Mouse (Mus musculus) monocyte, adult 2 months (primary cell): ENCODE results near the gene Cog8.

Experiments used
- DNase-seq, 2 experiments: peaks; one replicate each; pipeline ENCODE4 v3.0.0; 2022; ENCODE audit warnings: low spot score in 2 of 2, low read depth in 1 of 2

Gene Cog8

GRCm38 (mm10) chr8:107056076-107056972, at the start of gene Cog8, which contains the start of gene Nip7:
TSS of gene Cog8 (minus strand) at chr8:107056689.
TSS of gene Nip7 (plus strand) at chr8:107056877.
- DNase-seq, result peak; percentile 90 to 91

DNA sequence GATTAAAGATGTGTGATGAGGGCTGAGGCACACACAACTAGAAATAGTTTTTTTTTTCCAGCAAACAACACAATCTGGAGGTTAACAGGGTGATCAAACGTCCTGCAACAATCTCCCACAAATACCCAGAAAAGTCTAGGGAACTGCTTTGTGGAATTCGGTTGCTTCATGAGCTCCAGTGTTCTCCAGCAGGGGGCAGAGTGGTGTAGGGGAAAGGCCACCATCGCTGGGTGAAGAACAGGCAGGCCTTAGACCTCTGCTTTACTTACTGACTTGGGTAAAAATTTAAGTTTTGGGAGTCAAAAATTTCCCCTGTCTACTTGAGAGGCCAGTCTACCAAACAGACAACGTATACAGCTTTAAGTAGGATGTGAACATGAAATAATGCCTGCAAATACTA, 48.1 kb upstream of the Cog8 start:
- DNase-seq, result peak in 1 of 2 experiments; percentile 20

DNA sequence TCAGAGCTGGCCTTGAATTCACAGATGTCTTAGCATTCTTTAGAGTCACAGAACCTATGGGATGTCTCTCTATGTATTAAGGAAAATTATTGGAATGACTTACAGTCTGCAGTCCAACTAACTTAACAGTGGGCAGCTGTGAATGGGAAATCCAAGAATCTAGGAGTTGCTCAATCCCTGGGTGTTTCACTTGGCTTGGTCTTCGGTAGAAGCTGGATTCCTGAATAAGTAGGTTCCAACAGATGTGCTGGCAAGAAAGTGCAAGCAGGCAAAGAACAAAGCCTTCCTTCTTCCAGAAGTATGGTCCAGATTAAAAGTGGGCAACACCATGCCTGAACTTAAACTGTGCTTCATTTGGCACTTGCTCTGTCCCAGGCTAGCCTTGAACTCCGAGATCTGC, 44.1 kb upstream of the Cog8 start:
- no peak for DNase-seq

GRCm38 (mm10) chr8:107096366-107097036, 40.0 kb upstream of the Cog8 start, which contains the start of gene Terf2:
TSS of gene Terf2 (minus strand) at chr8:107096547.
- peak; percentile 77 to 82 for DNase-seq

- peak in 1 of 2 experiments; percentile 4 for DNase-seq
These were observed 39.4 kb upstream of the Cog8 start for GRCm38 (mm10) chr8:107095717-107096365.

DNA sequence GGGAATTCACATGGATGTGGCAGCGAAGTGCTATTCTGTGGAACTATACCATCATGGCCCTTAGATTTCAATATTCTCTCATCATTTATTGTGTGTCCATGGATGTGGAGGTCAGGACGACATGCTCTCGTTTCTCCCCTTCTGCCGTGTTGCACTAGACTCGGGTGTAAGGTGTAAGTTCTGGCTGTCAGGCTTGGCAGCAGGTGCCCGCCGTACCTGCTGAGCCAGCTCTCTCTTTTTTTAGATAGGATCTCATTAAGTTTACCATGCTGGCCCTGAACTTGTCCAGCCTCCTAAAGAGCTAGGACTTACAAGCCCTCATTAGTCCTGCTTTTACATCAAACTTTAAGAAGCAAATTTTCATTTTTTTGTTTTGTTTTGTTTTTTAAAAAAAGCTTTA, 34.0 kb upstream of the Cog8 start:
- no peak for DNase-seq

- DNase-seq, result no peak
These were observed 32.1 kb upstream of the Cog8 start for GRCm38 (mm10) chr8:107088526-107089063.

DNA sequence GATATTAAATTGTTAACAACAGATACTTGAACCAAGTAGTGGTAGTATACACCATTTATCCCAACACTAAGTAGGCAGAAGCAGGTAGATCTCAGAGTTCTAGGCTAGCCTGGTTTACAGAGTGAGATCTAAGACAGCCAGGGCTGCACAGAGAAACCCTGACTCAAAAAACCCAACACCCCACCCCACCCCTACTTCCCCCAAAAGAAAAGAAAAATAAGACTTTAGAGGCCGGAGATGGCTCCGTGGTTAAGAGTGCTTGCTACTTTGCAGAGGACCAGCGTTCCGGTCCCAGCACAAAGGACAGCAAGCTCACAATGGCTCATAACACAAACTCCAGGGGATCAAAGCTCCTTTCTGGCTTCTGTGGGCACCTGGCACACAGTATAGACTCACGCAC, 29.5 kb upstream of the Cog8 start:
- DNase-seq, result no peak

DNA sequence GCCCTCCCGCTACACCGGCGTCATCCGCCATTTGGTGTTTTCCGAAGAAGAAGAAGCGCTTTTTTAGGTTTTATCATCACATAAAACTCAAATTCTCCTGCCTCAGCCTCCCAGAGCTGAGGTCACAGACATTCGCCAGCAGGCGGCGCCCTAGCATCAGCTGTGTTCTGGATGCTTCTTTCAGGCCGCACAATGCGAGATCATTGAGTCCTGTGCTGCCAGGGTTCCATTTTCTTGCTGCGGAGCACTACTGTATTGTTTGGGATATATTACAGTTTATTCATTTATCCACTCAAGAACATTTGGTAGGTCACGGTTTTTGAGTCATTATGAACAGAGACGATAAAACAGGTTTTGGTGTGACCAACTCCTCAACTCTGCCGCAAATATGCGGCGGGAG, 28.9 kb upstream of the Cog8 start:
- DNase-seq, result no peak

- no peak for DNase-seq
These were observed 19.9 kb upstream of the Cog8 start for GRCm38 (mm10) chr8:107076239-107076888.

DNA sequence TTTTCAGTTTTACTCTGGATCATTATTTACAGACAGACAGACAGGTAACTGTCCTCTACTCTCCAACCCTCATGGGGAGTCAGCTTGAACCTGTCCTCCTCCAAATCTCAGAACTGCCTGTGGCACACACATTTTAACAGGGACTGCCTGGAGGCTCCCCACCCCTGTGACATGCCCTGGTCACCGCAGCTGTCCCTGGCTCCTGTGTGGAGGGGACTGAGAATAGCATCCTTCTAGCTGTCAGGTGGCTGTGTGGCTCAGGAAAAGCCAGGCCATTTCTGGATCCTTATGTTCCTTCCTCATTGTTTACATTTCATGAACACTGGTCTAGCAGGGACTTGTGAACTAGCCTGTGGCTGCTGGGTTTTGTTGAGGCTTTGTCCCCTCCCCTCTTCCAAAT, 17.6 kb upstream of the Cog8 start:
- DNase-seq, result no peak

- DNase-seq, result no peak
These were observed 17.2 kb upstream of the Cog8 start for GRCm38 (mm10) chr8:107073706-107074105.

DNA sequence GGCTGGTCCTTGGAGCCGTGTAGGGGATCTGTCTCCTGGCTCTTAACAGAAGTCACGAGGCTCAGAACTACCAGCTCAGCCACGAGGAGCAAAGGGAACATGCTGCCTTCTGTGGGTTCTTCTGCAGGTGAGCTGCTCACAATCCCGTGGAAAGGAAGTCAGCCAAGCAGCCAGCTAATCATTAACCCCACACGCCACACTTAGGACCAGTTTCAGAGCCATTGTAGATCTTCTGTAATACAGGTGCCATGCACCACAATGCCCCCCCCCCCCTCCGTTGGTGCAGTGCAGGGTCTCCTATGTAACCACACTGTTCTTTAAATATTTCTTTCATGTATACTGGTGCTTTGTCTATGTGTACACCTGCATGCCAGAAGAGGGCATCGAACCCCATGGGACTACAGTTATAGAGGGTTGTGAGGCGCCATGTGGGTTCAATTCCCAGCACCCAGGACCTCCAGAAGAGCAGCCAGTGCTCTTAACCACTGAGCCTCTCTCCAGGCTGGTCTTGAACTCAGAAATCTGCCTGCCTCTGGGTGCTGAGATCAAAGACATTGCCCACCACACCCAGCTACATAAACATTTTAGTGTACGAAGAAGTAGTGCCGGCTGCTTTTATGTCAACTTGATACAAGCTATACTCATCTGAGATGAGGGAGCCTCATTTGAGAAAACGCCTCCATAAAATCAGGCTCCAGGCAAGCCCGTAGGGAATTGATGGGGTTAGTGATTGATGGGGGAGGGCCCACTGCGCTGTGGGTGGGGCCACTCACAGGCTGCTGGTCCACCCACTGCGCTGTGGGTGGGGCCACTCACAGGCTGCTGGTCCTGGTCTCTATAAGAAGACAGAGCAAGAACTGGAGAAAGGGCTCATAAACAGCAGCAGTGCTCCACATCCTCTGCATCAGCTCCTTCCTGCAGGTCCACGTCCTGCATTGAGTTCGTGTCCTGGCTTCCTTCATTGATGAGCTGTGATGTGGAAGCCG, 9.3 kb upstream of the Cog8 start, which contains the start of gene Tmed6:
Gene Tmed6 (minus strand): TSS at position 134 of the 986 bp plus-strand sequence.
- peak in 1 of 2 experiments; percentile 11 for DNase-seq

GRCm38 (mm10) chr8:107062613-107063012, 6.1 kb upstream of the Cog8 start:
- DNase-seq, result no peak

- no peak for DNase-seq
These were observed 482 bp upstream of the Cog8 start for GRCm38 (mm10) chr8:107056973-107057369.

- no peak for DNase-seq
These were observed 4.4 kb downstream of the Cog8 start for GRCm38 (mm10) chr8:107052046-107052445.

GRCm38 (mm10) chr8:107049480-107049879, 7.0 kb downstream of the Cog8 start:
- DNase-seq, result no peak

GRCm38 (mm10) chr8:107048061-107048941, 8.2 kb downstream of the Cog8 start, which contains the start of gene Pdf:
TSS of gene Pdf (minus strand) at chr8:107048614.
- peak in 1 of 2 experiments; percentile 31 for DNase-seq
